Mouse (Mus musculus): ENCODE results near the gene Pym1.

The Pym1 gene

DNA sequence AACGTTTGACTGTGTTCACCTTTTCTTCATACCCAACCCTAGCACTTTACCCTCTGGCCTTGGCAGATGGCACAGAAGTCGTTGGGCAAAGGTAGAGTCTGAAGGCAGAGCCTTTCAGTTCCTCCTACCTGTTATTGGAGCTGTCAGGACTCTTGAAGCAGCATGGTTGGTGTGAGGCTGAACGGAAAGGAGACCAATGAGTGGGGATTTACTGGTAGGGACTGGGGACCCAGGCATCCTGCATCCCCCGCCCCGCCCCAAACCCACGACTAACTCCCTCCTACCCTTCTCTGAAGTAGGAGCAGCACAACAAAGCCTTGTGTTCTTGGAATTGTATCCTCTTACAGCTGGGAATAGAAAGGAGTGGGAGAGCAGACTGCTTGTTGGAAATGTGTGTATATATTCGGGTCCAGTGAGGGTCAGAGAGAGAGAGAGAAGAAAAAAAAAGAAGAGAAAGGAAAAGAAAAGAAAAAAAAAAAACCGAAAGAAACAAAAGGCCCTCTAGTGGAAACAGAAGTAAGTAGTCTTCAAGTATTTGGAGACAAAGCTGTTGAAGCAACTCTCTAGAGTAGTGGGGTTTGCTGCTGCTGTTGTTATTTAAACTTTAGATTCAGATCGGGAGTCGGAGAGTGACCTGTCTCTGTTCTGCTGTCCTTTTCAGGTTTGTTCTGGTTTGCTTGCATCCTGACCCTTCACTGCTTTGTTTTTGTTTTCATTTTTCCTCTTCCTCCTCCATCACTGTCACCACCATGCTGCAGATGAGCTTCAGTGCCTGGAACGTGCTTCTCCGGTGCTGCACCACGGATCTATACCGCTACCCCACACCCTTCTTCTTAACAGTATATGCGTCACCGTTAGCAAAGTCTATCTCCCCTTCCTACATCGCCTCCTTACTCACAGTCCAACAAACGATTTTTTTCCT, 2.7 kb upstream of the Pym1 start, which contains the start of gene Dgka:
Gene Dgka (minus strand): TSS at position 176 of the 922 bp plus-strand sequence.
- DNase-seq (ENCODE audit: low spot score in 2 of 2), result peak in 1 of 2 experiments; percentile 13

DNA sequence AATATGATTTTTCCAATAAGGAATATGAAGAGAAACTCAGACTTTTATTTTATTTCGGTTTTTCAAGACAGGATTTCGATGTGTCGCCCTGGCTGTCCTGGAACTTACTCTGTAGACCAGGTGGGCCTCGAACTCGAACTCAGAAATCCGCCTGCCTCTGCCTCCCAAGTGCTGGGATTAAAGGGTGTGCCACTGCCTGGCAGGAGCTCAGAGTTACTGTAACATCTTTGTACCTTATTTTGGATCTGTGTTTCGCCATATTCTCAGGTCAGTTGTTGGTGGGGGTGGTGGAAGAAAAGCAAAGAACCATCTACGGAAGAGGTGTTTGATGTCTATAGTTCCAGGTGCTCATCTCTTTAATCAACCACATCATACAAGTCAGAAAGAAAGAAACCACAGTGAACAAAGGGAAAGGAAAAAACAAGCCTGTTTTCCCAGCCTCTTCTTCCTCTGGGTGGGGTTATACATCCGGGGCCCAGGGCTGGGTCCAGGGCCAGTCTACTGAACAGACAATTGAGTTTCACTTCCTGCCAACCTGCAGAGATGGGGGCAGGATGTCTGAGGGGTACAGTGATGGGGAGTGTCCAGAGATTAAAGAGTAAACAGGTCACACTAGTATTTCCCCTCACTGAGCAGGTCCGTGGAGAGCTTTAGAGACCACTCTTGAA, 1.6 kb upstream of the Pym1 start:
- no peak for DNase-seq (ENCODE audit: low spot score in 2 of 2)

DNA sequence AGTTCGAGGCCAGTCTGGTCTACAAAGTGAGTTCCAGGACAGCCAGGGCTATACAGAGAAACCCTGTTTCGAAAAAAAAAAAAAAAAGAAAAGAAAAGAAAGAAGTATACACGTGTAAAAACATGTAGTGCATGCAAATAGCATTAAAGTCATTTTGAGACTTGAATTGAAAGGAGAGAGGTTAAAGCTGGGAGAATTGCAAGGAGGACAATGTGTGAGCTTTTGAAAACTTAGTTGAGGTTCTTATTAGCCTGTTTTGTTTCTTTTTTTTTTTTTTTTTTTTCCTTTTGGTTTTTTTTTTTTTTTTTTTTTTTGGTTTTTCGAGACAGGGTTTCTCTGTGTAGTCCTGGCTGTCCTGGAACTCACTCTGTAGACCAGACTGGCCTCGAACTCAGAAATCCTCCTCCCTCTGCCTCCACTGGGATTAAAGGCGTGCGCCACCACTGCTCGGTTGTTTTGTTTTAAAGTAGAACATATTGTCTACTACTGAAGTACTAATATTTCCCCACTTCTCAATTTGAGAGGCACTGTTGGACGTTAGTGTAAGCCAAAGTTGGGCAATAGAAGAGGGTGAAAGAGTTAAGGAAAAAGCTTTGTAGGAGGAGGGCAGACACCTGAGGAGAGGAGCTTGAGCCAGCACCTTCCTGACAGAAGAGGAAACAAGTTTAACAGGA, 580 bp upstream of the Pym1 start:
- DNase-seq (ENCODE audit: low spot score in 2 of 2), result no peak

DNA sequence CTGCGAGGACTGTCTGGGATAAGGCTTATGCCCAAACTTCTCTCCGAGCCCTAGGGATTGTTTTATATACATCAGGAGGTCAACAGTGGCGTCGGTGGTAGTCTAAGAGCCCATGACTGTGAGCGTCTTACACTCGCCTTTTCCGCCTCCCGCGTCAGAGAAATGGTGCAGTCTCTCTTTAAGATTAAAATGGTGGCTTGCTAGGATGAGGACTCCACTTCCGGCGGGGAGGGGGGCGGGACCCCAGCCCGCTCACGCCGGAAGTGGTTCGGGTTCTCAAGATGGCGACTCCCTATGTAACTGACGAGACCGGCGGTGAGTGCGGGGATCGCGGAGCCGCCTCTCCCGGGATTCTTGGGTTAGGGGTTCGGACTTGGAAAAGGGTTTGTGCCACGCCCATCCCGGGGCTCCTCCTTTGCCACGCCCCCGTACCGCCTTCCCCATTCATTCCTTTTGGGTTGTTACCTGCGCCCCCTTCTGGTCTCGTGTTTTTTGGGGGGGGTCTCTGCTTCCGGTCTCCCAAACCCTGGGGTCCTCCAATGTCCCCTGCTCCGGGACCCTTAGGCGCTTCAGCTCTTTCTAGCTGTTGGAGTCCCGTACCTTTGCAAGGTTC, 669 bp downstream of the Pym1 start:
- peak; percentile 62 to 66 for DNase-seq (ENCODE audit: low spot score in 2 of 2)

DNA sequence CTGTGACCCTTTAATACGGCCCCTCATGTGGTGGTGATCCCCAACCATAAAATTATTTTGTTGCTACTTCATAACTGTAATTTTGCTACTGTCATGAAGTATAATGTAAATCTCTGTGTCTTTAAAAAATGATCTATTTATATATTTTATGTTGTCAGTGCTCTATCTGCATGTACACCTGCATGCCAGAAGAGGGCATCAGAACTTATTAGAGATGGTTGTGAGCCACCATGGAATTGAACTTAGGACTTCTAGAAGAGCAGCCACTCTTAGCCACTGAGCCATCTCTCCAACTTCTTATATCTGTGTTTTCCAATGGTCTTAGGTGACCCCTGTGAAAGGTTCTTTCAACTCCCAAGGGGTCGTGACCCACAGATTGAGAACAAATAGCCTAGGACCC, 25.2 kb downstream of the Pym1 start:
- no peak for DNase-seq (ENCODE audit: low spot score in 2 of 2)

DNA sequence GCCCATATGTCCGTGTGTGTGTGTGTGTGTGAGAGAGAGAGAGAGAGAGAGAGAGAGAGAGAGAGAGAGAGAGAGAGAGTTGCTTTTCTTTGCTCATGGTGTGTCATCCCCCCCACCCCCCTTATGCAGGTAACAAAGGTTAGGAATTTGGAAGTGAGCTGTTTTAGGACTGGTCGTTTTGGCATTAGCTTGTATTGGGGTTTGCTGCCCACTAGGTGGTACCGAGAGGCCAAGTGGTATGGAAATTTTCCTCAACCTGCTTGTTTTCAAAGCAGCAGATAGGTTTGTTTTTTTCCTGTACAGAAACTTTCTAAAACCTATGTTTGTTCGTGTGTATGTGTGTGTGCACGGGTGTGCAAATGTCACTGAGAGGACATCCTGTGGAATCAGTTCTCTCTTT, 26.0 kb downstream of the Pym1 start:
- no peak for DNase-seq (ENCODE audit: low spot score in 2 of 2)

DNA sequence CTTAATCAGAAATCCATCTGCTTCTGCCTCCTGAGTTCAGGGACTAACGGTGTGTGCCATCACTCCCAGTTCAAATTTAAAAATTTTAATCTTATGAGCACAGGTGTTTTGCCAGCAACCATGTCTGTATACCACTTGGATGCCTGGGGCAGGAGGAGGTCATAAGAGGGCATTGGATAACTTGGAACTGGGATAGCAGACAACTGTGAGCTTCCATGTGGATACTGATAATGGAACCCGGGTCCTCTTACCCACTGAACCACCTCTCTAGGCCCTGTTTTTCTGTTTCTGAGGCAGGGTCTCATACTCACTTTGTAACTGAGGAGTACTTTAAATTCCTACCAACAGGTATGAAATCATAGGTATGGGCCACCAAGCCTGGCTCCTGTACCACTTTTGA, 30.8 kb downstream of the Pym1 start:
- no peak for DNase-seq (ENCODE audit: low spot score in 2 of 2)

DNA sequence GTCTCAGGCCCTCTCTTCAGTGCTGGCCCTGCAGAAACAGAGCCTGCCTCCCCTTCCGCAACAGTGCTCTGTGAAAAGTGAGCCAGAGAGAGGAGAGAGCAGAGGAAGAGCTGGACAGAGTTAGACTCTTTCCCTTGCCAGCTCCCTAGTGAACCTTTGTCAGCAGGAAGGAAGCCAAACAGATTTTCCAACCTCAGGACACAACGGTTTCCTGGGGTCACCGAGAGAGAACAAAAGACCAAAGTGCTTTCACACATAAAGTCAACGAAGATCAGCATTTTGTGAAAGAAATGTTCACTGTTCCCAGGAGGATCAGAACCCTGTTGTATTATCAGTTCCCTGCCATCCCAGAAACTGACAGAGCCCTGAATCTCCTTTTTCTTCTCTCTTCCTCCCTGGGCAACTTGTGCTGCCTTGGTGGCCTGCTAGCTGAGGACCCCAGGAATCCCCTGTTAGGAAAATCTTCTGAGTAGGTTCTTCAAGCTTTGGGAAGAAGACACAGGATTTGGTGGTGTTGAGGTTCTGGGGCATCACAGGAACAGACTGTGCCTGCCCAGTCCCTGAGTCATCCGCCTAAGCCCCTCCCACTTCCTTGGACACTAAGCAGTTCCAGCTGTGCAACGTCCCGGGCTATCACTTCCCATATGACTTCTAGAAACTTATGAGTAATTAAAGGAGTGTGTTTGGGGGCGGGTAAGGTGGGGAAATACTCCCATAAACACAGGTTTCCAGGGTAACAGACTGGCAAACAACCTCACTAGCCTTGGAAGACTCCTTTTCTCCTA, 31.5 kb downstream of the Pym1 start:
- DNase-seq (ENCODE audit: low spot score in 2 of 2), result peak; percentile 69 to 86

DNA sequence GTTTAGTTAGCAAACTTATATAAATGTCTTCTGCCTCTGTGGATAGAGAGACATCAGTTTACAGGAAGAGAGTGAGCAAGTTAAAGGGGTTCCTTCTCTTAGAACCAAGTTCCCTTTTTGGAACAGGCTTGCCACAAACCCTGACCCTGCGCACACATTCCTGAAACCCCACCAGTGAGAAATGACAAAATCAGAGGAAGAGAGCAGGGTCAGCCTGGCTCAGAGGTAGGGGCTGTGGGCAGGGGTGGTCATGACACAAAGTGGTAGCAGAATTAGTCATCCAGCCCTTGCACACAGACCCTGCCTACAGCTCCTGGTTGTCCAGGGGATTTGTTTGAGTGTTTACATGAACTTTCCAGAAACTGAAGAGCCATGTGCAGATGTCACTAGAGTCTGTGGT, 32.5 kb downstream of the Pym1 start:
- no peak for DNase-seq (ENCODE audit: low spot score in 2 of 2)

DNA sequence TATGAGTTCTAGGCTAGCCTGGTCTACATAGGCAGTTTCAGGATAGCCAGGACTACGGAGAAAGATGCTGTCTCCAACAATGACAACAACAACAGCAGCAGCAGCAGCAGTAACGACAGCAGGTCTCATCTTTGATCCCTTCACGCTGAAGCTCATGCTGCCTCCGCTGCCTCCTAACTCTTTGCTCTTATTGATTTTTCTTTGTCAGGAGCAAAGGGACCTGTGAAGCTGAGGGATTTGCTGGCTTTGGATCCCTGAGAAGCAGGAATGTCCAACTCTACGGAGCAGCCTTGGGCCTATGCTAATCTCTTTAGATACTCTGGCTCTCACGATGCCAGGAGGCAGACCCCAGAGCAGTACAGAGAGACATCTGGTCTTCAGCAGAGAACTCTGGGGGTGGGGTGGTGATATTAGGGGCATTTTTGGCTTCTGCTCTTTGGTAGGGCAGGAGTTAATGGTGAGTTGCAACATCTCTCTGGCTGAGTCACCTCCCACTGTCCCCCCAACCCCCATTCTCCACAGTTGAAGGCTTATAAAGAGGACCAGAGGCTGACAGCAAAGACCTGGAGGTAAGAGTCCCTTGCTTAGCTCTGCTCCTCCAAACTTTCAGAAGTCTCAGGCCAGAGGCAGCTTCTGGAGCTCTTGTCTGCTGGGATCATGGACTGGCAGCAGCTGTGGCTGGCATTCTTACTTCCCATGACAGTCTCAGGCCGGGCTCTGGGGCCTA, 42.9 kb downstream of the Pym1 start, which contains the start of gene Mmp19:
Gene Mmp19 (plus strand): TSS at position 513 of the 727 bp plus-strand sequence.
- peak in 1 of 2 experiments; percentile 51 for DNase-seq (ENCODE audit: low spot score in 2 of 2)

DNA sequence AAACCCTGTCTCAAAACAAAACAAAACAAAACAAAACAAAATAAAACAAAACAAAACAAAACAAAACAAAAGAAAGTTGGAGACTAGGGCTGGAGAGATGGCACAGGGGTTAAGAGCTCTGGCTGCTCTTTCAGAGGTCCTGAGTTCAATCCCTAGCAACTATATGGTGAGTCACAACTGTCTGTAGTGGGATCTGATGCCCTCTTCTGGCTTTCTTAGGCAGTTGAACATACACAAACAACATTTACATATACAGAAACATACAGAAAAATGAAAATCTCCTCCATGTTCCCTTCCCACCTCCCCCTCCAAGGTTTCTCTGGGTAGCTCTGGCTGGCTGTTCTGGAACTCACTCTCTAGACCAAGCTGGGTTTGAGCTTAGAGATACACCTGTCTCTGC, 44.4 kb downstream of the Pym1 start:
- no peak for DNase-seq (ENCODE audit: low spot score in 2 of 2)

DNA sequence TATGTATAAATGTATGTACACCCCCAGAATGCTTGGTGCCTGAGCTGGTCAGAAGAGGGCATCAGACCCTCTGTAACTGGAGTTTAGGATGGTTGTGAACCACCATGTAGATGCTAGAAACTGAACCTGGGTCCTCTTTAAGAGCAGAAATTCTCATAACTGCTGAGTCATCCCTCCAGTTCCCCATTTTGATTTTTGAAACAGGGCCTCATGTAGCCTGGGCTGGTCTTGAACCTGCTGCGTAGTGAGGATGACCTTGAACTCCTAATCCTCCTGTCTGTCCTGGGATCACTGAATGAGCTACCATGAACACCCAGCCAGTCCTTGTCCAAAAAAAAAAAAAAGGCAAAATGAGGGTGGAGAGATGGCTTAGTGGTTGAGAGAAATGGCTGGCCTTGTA, 45.6 kb downstream of the Pym1 start:
- no peak for DNase-seq (ENCODE audit: low spot score in 2 of 2)

DNA sequence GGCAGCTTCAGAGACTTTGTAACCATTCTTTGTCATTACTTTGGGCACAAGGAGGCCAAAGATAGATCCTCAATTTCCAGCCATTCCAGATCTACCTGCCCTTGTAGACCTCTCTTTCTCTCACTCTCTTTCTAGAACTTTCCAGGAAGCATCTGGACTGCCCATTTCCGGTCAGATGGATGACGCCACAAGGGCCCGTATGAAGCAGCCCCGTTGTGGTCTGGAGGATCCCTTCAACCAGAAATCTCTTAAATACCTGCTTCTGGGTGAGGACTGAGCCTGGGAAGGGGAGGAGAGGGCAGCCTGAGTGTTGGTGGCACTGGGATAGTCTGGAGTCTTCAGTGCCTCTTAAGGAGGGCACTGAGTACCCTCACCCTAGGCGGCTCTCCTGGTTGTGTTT, 46.7 kb downstream of the Pym1 start:
- no peak for DNase-seq (ENCODE audit: low spot score in 2 of 2)

DNA sequence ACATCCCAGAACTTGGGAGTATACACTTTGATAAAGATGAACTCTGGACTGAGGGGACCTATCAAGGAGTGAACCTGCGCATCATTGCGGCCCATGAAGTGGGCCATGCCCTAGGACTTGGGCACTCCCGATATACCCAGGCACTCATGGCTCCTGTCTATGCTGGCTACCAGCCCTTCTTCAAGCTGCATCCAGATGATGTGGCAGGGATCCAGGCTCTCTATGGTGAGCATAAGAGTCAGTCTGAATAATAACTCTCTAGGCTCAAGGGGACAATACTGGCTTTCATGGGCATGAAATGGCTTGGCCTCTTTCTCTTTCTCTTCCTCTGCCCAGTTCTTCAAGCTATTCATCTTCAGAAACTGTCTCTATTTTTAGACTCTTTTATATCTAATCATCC, 47.9 kb downstream of the Pym1 start:
- DNase-seq (ENCODE audit: low spot score in 2 of 2), result no peak

DNA sequence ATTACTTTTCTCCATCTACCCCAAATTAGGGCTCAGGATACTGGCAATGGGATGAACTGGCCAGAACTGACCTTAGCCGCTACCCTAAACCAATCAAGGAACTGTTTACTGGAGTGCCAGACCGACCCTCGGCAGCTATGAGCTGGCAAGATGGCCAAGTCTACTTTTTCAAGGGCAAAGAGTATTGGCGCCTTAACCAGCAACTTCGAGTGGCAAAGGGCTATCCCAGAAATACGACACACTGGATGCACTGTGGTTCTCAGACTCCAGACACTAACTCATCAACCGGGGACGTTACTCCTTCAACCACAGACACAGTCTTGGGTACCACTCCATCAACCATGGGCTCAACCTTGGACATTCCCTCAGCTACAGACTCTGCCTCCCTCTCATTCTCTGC, 51.0 kb downstream of the Pym1 start:
- no peak for DNase-seq (ENCODE audit: low spot score in 2 of 2)

DNA sequence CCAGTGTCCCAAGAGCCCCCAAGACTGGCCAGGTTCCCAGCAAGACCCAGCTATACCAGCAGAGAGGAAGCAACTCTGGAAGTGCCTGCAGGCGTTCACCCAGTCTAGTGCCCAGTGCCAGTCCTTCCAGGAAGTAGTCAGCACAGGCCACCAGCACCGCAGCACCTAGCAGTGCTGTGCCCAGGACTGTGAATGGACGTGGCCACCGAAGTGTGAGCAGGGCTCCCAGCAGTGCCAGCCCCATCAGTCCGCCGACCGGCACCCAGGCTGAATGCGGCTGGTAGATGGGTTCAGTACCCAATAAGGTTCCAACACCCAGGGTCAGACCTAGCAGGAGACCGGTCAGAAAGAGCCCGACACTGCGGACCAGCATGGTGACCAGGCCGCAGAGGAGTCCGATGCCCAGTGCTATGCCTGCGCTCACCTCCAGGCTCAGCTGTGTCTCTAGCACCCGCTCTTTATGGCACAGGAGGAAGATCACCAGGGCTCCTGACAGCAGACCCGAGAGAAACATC, 54.3 kb downstream of the Pym1 start:
- no peak for DNase-seq (ENCODE audit: low spot score in 2 of 2)

DNA sequence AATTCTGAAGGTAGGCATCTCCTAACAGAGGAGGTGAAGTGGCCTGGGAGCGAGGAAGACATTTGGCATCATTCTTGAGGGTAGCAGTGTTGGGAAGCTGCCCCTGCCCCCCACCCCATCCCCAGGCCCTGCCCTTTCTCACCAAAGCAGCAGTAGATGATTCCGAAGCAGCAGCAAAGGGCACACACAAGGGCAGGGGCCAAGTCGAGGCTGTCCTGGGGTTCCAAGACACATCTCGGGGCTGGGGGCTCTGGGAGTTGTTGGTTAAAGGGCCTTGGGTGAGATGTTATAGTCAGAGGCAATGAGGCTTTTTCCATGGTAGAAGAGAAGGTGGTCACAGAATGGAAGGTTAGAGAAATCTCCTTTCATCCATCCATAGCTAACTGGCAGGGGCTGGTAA, 55.3 kb downstream of the Pym1 start:
- DNase-seq (ENCODE audit: low spot score in 2 of 2), result no peak

DNA sequence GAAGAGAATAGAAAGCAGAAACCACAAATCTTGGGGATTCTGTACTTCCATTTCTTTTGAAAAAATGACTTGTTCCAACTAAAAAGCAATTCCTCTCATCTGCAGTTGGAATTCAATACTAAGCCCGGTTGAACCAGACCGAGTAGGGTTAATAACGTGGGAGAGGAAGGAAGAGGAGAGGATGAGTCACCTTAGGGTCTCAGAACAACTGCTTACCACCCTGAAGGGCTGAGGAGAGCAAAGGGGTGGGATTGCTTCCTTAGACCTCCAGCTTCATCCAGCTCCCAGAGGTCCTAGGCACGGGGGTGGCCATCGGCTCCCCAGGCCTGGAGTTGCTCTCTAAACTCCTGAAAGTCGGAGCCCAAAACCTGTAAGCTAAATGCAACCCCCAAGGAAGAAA, 55.7 kb downstream of the Pym1 start:
- no peak for DNase-seq (ENCODE audit: low spot score in 2 of 2)

DNA sequence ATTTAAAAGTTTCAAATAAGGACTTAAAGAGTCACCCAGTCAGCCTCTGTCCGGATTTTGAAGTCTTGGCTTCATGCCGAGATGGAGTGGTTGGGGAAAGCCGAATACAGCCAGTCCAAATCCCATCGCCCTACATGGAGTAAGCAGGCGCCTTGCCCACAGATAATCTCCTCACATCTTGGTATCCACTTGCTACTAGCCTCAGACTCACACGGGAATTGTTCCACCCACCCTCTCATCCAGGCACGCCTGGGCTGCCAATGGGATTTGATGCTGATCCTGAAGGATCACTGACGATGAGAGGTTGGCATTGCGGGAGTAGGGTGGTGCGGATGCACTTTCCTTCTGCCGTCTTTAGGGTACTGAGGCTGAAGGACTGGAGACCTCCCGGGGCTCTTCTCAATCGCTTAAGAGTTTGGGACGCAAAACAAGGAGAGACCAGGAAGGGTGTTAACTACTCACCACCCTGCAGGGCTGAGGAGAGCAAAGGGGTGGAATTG, 56.1 kb downstream of the Pym1 start, which contains the start of gene Dnajc14:
Gene Dnajc14 (plus strand): TSS at position 292 of the 500 bp plus-strand sequence.
- peak; percentile 58 to 60 for DNase-seq (ENCODE audit: low spot score in 2 of 2)

All from urinary bladder, postnatal 36 days (tissue).